Mouse (Mus musculus) left cerebral cortex, adult 2 months (tissue): ENCODE results near the gene Iba57. TPM values are rescaled to one million over a fixed set of nuclear protein-coding genes. Genes with fewer than 3 reads are reported as not detected.
A peak's percentile ranks its signal among the peaks of the same experiment; 100 is the strongest.
"Not testable (repeated sequence)": the region's sequence is repeated elsewhere in the genome, so short reads cannot be mapped to it uniquely, and the experiment has no call there.

Source experiments
- DNase-seq, 2 experiments: peaks; one replicate each; pipeline ENCODE4 v3.0.0; 2021 to 2022; ENCODE audit warnings: low spot score in 2 of 2, mixed read lengths in 1 of 2; ENCODE audit errors: extremely low spot score in 1 of 2
- H3K27ac ChIP-seq: fragments of 200-600 bp; 2 replicates; pipeline ENCODE4 v1.8.1; 2022
- H3K4me3 ChIP-seq: fragments of 200-600 bp; 2 replicates; pipeline ENCODE4 v1.8.1; 2022
- CTCF ChIP-seq: fragments of 200-600 bp; IDR thresholded peaks from 2 replicates; pipeline ENCODE4 v1.8.1; 2022; ENCODE audit warnings: antibody characterized with exemption, mild to moderate bottlenecking, moderate library complexity
- intact Hi-C: fragments of 180-260 bp; cut with DNase I; formaldehyde crosslinking; loops from one replicate; pipeline ENCODE4 v1.15.1; 2025
- long read RNA-seq, 2 experiments: library from polyadenylated mRNA; stranded (forward); transcript quantifications; one replicate each; pipeline ENCODE4 v2.0.0; 2021; ENCODE audit warnings: borderline mapping rate in 2 of 2
- total RNA-seq, 2 experiments: library from RNA; stranded (reverse); gene quantifications; 2 replicates each; pipeline ENCODE4 v1.2.3; 2021

Gene Iba57
- 1 to 10 TPM; 7.4 to 7.8 TPM for total RNA-seq
- long read RNA-seq, experiment 1, partial matches to known transcripts, result 1 of 1 reads
- long read RNA-seq, experiment 1, other reads (novel, unspliced or antisense), result 0 of 1 reads
- long read RNA-seq, experiment 2, full-length matches to known transcripts, result 1 of 1 reads
- long read RNA-seq, experiment 2, partial matches to known transcripts, result 0 of 1 reads
- long read RNA-seq, experiment 2, other reads (novel, unspliced or antisense), result 0 of 1 reads

DNA sequence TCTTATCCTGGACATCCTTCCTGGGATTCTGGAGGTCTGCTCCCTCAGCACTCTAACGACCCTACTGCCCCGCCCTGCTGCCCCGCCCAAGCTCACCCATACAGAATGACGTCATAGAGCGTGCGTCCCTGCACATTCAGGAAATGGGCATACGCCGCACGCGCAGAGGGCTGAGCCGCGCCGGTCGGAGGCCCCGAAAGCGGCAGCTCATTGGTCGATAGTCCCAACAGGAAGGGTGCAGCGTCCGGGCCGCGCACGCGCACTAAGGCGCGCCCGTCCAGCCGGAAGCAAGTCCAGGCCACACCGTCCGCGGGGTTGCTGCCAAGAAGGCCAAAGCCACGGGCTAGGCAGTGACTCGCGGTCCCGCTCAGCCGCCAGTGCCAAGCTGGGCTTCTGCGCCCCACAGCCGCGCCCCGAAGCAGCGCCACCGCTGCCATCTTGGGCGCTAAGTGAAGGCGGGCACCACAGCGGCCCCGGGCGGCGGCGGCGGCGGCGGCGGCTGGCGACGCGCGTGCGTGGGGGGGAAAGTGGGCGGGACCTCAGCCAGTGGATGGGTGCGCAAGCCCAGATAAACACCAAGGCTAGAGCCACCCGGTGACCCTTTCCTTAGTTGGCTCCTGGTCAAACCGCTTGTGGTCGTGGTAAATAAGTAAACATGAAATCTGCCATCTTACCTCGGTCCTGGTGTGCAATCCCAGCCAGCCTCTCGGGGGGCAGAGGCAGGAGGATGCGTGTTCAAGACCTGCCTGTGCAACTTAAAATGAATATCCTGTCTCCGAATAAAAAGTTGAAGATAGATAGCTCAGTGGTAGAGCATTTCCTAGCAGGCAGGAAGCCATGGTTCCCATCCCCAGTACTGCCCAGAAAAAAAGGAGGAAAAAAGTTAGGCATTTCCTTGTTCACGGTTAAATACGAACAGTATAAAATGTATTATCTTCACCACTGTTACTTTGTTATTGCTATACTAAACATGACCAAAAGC is at the start of gene Iba57:
Iba57 (minus strand) TSS at position 485 of the 982 bp plus-strand sequence.
- peak; percentile 97 to 99 for DNase-seq
- peak within 1 kb of the TSS; percentile 99 for H3K27ac ChIP-seq
- intact Hi-C loops, result loop anchor here (1.0 to 2.0 kb wide), 2 partner anchors 19 to 65 kb away; partner anchors contain the start of genes Arf1 and Gjc2

DNA sequence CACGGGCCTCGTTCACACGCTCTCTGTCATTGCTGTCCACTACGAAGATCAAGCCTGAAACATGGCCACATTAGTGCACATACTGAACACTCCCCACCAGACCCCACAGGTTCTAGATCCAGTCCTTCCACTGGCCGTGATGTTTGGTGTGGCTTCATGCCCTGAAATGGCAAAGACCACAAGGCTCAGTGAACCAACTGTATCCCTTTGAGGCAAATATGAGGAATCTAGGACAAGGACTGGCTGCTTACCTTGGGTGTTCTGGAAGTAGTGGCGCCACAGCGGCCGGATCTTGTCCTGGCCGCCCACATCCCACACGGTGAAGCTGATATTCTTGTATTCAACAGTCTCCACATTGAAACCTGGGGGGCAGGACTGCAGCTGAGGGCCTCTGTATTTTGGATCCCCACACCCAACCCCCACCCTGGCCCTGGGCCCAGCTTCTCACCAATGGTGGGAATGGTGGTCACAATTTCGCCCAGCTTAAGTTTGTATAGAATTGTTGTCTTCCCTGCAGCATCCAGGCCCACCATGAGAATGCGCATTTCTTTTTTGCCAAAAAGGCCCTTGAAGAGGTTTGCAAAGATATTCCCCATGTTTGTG is 49.5 kb upstream of the Iba57 start:
- no peak for DNase-seq
- Histone ChIP-seq H3K4me3 (no peak overlapping the region), H3K27ac (0 out of 2 replicates have a peak overlapping the region, but pooled peaks have one; percentile 34)
- intact Hi-C loops, result no loop called here
- TF ChIP-seq CTCF, result no peak

More for the DNA sequence above, at the start of gene Iba57:
- H3K4me3 ChIP-seq, result peak within 1 kb of the TSS; percentile 60
- peak; percentile 45 for TF ChIP-seq CTCF

GRCm38 (mm10) chr11:59212320-59212719 is 48.8 kb upstream of the Iba57 start:
- H3K4me3 ChIP-seq, intact Hi-C loops, H3K27ac ChIP-seq, DNase-seq: not testable (repeated sequence)

- H3K27ac ChIP-seq, intact Hi-C loops, DNase-seq, H3K4me3 ChIP-seq: not testable (repeated sequence)
These were observed 48.0 kb upstream of the Iba57 start for GRCm38 (mm10) chr11:59211561-59211960.

GRCm38 (mm10) chr11:59210020-59210419 is 46.5 kb upstream of the Iba57 start:
- intact Hi-C loops, result no loop called here
- H3K27ac ChIP-seq, result no peak overlapping the region
- no peak overlapping the region for H3K4me3 ChIP-seq
- DNase-seq, result no peak
- TF ChIP-seq CTCF, result no peak

- peak overlapping the region; percentile 98; the same call in 1 of the 2 replicates for H3K4me3 ChIP-seq
- intact Hi-C loops, result loop anchor here (2.0 kb wide), 1 partner anchor 19 kb away; the partner anchor contains the start of gene Arf1
- H3K27ac ChIP-seq, result no peak overlapping the region
- no peak for TF ChIP-seq CTCF
- no peak for DNase-seq
These were observed 46.0 kb upstream of the Iba57 start for GRCm38 (mm10) chr11:59209580-59209979.

DNA sequence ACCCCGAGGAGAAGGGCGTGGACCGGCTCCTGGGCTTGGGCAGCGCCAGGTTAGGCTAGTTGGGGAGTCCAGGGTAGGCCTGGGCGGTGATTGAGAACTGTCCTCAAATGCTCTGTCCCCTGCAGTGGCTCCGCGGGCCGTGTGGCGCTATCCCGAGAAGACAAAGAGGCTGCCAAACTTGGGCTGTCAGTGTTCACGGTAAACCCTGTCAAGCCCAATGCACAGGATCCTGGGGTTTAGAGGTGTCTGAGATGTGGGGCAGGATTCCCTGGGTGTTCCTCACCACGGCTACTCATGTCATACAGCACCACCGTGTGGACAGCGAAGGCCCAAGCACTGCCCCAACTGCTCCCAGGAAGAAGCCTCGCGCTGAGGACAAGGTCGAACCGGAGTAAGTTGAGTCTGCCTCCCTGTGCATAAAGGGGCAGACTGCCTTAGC is 45.5 kb upstream of the Iba57 start:
- Histone ChIP-seq H3K27ac (peak overlapping the region; percentile 54; the same call in 1 of the 2 replicates), H3K4me3 (peak overlapping the region; percentile 98)
- intact Hi-C loops, result loop anchor here (2.0 kb wide), 1 partner anchor 20 kb away; the partner anchor contains the start of gene Arf1
- TF ChIP-seq CTCF, result peak; percentile 61
- DNase-seq, result peak; percentile 58 to 59

DNA sequence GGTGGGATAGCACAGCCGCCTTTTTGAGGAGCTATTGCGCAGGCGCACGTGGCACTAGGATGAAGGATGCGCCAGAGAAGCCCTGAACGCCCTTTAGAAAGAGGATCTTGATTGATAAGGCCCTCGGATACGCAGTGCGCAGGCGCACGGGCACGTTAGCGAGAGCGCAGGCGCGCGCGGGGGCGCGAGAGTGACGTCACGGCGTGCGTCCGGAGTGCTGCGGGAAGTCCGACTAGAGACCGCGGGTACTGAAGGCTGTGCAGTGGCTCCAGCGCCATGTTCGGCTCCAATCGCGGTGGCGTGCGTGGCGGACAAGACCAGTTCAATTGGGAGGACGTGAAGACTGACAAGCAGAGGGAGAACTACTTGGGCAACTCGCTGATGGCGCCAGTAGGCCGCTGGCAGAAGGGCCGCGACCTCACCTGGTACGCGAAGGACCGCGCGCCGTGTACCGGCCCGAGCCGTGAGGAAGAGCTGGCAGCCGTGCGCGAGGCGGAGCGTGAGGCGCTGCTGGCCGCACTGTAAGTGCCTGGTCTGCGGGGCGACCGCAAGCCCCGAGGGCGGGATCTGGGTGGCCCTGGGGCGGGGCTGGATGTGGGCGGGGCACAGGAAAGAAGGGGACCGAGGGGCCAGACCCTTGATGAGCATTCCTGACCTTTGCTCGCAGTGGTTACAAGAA is 44.8 kb upstream of the Iba57 start, which contains the start of gene 2310033P09Rik:
2310033P09Rik (plus strand) TSS at position 169 of the 679 bp plus-strand sequence.
- DNase-seq, result peak; percentile 94 to 95
- Histone ChIP-seq H3K4me3 (peak within 1 kb of the TSS; percentile 98), H3K27ac (peak within 1 kb of the TSS; percentile 97)
- TF ChIP-seq CTCF, result no peak
- intact Hi-C loops, result loop anchor here (2.0 kb wide), 1 partner anchor 21 kb away; the partner anchor contains the start of gene Arf1

- peak; percentile 93 for DNase-seq
- H3K27ac ChIP-seq, result peak within 1 kb of the TSS; percentile 87
- TF ChIP-seq CTCF, result no peak; the same call in 1 of the 2 replicates
- intact Hi-C loops, result loop anchor here (1.0 kb wide), 1 partner anchor 11 kb away; no protein-coding TSS in a partner anchor
- peak within 1 kb of the TSS; percentile 72 for H3K4me3 ChIP-seq
These were observed 38.8 kb upstream of the Iba57 start, which contains the start of gene Mrpl55 for GRCm38 (mm10) chr11:59202081-59202995. Gene Mrpl55, plus strand, starts transcription at chr11:59202486.
